Mouse (Mus musculus) megakaryocyte, embryonic 14.5 days (primary cell): ENCODE results near the gene Clasrp. TPM values are rescaled to one million over a fixed set of nuclear protein-coding genes. Genes with fewer than 3 reads are reported as not detected.
A peak's percentile ranks its signal among the peaks of the same experiment; 100 is the strongest.

Experiments
- H3K27me3 ChIP-seq: replicated peaks from 2 replicates; pipeline ENCODE3; 2012; ENCODE audit warnings: inconsistent platforms
- H3K36me3 ChIP-seq: replicated peaks from 2 replicates; pipeline ENCODE3; 2012; ENCODE audit warnings: low read length, inconsistent platforms, mixed read lengths
- H3K4me1 ChIP-seq: 2 replicates; pipeline ENCODE4 v1.6.1; 2012; ENCODE audit warnings: inconsistent platforms
- H3K4me3 ChIP-seq: replicated peaks from 2 replicates; pipeline ENCODE3; 2012; ENCODE audit warnings: moderate library complexity, mild to moderate bottlenecking, inconsistent platforms
- H3K9me3 ChIP-seq: 2 replicates; pipeline ENCODE4 v1.6.1; 2012; ENCODE audit warnings: inconsistent platforms
- FLI1 ChIP-seq: IDR thresholded peaks from 2 replicates; pipeline ENCODE4 v1.6.1; 2012; ENCODE audit warnings: low read length, inconsistent platforms, mixed read lengths
- GATA1 ChIP-seq: IDR thresholded peaks from 3 replicates; pipeline ENCODE4 v1.6.1; 2012; ENCODE audit warnings: mixed read lengths, low read length, inconsistent platforms, borderline replicate concordance
- polyA plus RNA-seq: library from polyadenylated mRNA; stranded (reverse); fragments of >175 nt; gene quantifications from 2 replicates; pipeline ENCODE4 v1.2.3, GENCODE M21; 2012; ENCODE audit warnings: low replicate concordance; ENCODE audit not compliant: insufficient read depth

The Clasrp gene
- 109 and 265 TPM in 2 replicates for polyA plus RNA-seq

GRCm38 (mm10) chr7:19603849-19604605 lies at the start of gene Clasrp:
Gene Clasrp, minus strand, starts transcription at chr7:19604486.
- no peaks in the 10 kb centered on the region for H3K27me3 ChIP-seq
- H3K4me1 ChIP-seq = peaks cover 49% of the 10 kb centered on the region
- peak within 1 kb of the TSS; percentile 97 for H3K4me3 ChIP-seq
- no peaks in the 10 kb centered on the region for H3K9me3 ChIP-seq
- peaks cover 54% of the 10 kb centered on the region for H3K36me3 ChIP-seq
- TF ChIP-seq GATA1 = no peak
- peak; percentile 91 for TF ChIP-seq FLI1

GRCm38 (mm10) chr7:19652614-19653013 lies 48.3 kb upstream of the Clasrp start:
- Histone ChIP-seq H3K4me3 (no peak overlapping the region), H3K36me3 (peaks cover 94% of the 10 kb centered on the region), H3K27me3 (no peaks in the 10 kb centered on the region), H3K4me1 (peaks cover 54% of the 10 kb centered on the region), H3K9me3 (no peaks in the 10 kb centered on the region)
- TF ChIP-seq FLI1 = no peak
- TF ChIP-seq GATA1 = no peak

- H3K27me3 ChIP-seq = no peaks in the 10 kb centered on the region
- no peaks in the 10 kb centered on the region for H3K9me3 ChIP-seq
- H3K4me3 ChIP-seq = peak overlapping the region; percentile 57
- H3K4me1 ChIP-seq = peaks cover 46% of the 10 kb centered on the region
- TF ChIP-seq FLI1 (no peak), GATA1 (no peak)
- peaks cover 92% of the 10 kb centered on the region for H3K36me3 ChIP-seq
These were observed 46.9 kb upstream of the Clasrp start for GRCm38 (mm10) chr7:19651063-19651786.

- peaks cover 10% of the 10 kb centered on the region for H3K4me1 ChIP-seq
- peaks cover 93% of the 10 kb centered on the region for H3K36me3 ChIP-seq
- no peak overlapping the region for H3K4me3 ChIP-seq
- TF ChIP-seq FLI1 (no peak), GATA1 (no peak)
- H3K27me3 ChIP-seq = no peaks in the 10 kb centered on the region
- H3K9me3 ChIP-seq = no peaks in the 10 kb centered on the region
These were observed 36.9 kb upstream of the Clasrp start for GRCm38 (mm10) chr7:19641223-19641622.

GRCm38 (mm10) chr7:19635074-19635827 lies 31.0 kb upstream of the Clasrp start:
- Histone ChIP-seq H3K27me3 (no peaks in the 10 kb centered on the region), H3K4me1 (peaks cover 56% of the 10 kb centered on the region), H3K4me3 (no peak overlapping the region), H3K36me3 (peaks cover 87% of the 10 kb centered on the region), H3K9me3 (no peaks in the 10 kb centered on the region)
- TF ChIP-seq FLI1 = no peak
- no peak for TF ChIP-seq GATA1

- no peaks in the 10 kb centered on the region for H3K27me3 ChIP-seq
- H3K4me1 ChIP-seq = peaks cover 62% of the 10 kb centered on the region
- no peaks in the 10 kb centered on the region for H3K9me3 ChIP-seq
- TF ChIP-seq GATA1 (no peak), FLI1 (no peak)
- H3K4me3 ChIP-seq = peak overlapping the region; percentile 5
- peaks cover 81% of the 10 kb centered on the region for H3K36me3 ChIP-seq
These were observed 30.3 kb upstream of the Clasrp start for GRCm38 (mm10) chr7:19634591-19634990.

GRCm38 (mm10) chr7:19633855-19634254 lies 29.6 kb upstream of the Clasrp start:
- peaks cover 65% of the 10 kb centered on the region for H3K4me1 ChIP-seq
- H3K9me3 ChIP-seq = no peaks in the 10 kb centered on the region
- no peak overlapping the region for H3K4me3 ChIP-seq
- H3K27me3 ChIP-seq = no peaks in the 10 kb centered on the region
- TF ChIP-seq GATA1 = no peak
- TF ChIP-seq FLI1 = no peak
- H3K36me3 ChIP-seq = peaks cover 74% of the 10 kb centered on the region

- TF ChIP-seq FLI1 = no peak
- TF ChIP-seq GATA1 = no peak
- Histone ChIP-seq H3K27me3 (no peaks in the 10 kb centered on the region), H3K4me3 (no peak overlapping the region), H3K4me1 (peaks cover 66% of the 10 kb centered on the region), H3K9me3 (no peaks in the 10 kb centered on the region), H3K36me3 (peaks cover 67% of the 10 kb centered on the region)
These were observed 28.9 kb upstream of the Clasrp start for GRCm38 (mm10) chr7:19633197-19633596.

GRCm38 (mm10) chr7:19632720-19633119 lies 28.4 kb upstream of the Clasrp start:
- TF ChIP-seq FLI1 (no peak), GATA1 (no peak)
- Histone ChIP-seq H3K36me3 (peaks cover 63% of the 10 kb centered on the region), H3K4me3 (peak overlapping the region; percentile 25)

More at GRCm38 (mm10) chr7:19632720-19633119, 28.4 kb upstream of the Clasrp start:
- H3K27me3 ChIP-seq = no peaks in the 10 kb centered on the region
- no peaks in the 10 kb centered on the region for H3K9me3 ChIP-seq
- peaks cover 71% of the 10 kb centered on the region for H3K4me1 ChIP-seq
